Mouse (Mus musculus) heart, postnatal 0 days (tissue): ENCODE data around the gene Fstl4. TPM values are rescaled to one million over a fixed set of nuclear protein-coding genes. Genes with fewer than 3 reads are reported as not detected.
A peak's percentile ranks its signal among the peaks of the same experiment; 100 is the strongest.

Source experiments
- ATAC-seq: fragments of 200-750 bp; cut with Nextera tagmentation; 2 replicates; pipeline ENCODE4 v1.8.0; 2017; ENCODE audit warnings: low read depth, moderate number of reproducible peaks, moderate library complexity; ENCODE audit not compliant: insufficient read depth
- DNase-seq: peaks from one replicate; pipeline ENCODE4 v3.0.0-alpha.2; 2016; ENCODE audit warnings: low spot score
- H3K27ac ChIP-seq: fragments of 300-500 bp; sonication (generic); 2 replicates; pipeline ENCODE4 v1.5.1; 2014; ENCODE audit warnings: low read depth, mild to moderate bottlenecking
- H3K27me3 ChIP-seq: fragments of 300-500 bp; sonication (generic); 2 replicates; pipeline ENCODE4 v1.6.1; 2014; ENCODE audit warnings: low read length, mixed read lengths; ENCODE audit not compliant: control insufficient read depth, insufficient read depth
- H3K36me3 ChIP-seq: fragments of 300-500 bp; sonication (generic); replicated peaks from 2 replicates; pipeline ENCODE4 v1.6.1; 2014; ENCODE audit warnings: low read length, mixed read lengths; ENCODE audit not compliant: control insufficient read depth, insufficient read depth
- H3K4me1 ChIP-seq: fragments of 300-500 bp; sonication (generic); 2 replicates; pipeline ENCODE4 v1.6.1; 2014; ENCODE audit warnings: antibody characterized with exemption; ENCODE audit not compliant: control insufficient read depth, insufficient read depth
- H3K4me2 ChIP-seq: fragments of 300-500 bp; sonication (generic); 2 replicates; pipeline ENCODE4 v1.6.1; 2014; ENCODE audit warnings: low read depth, mild to moderate bottlenecking, low read length, moderate library complexity
- H3K4me3 ChIP-seq: fragments of 300-500 bp; sonication (generic); 2 replicates; pipeline ENCODE4 v1.5.1; 2014; ENCODE audit warnings: low read depth, low read length
- H3K9ac ChIP-seq: fragments of 300-500 bp; sonication (generic); replicated peaks from 2 replicates; pipeline ENCODE4 v1.6.1; 2014; ENCODE audit warnings: low read depth, low read length, mixed read lengths
- H3K9me3 ChIP-seq: fragments of 300-500 bp; sonication (generic); replicated peaks from 2 replicates; pipeline ENCODE4 v1.6.1; 2016; ENCODE audit warnings: low read length; ENCODE audit not compliant: control insufficient read depth
- CTCF ChIP-seq: IDR thresholded peaks from 2 replicates; pipeline ENCODE4 v1.5.1; 2016; ENCODE audit warnings: antibody characterized with exemption, control low read depth, low read depth
- EP300 ChIP-seq: IDR thresholded peaks from 2 replicates; pipeline ENCODE4 v1.6.1; 2016; ENCODE audit warnings: antibody characterized with exemption, low read depth
- WGBS: fragments of 180-500 bp; shearing (Covaris S2); extraction: QIAGEN DNeasy Blood & Tissue Kit; methylation state at CpG from one replicate; pipeline ENCODE4 v1.1.7; 2014; 5-methylcytosine and 5-hydroxymethylcytosine counted together
- polyA plus RNA-seq: library from polyadenylated mRNA; unstranded; fragments of >200 nt; fragmentation: Nextera tagmentation; extraction: Ambion mirVana; gene quantifications from 2 replicates; pipeline ENCODE4 v1.2.1, GENCODE M21; 2015
- total RNA-seq: library from RNA; depleted of rRNA; stranded (reverse); fragments of >200 nt; gene quantifications from 2 replicates; pipeline ENCODE4 v1.2.3, GENCODE M21; 2014; ENCODE audit warnings: low replicate concordance

The Fstl4 gene
- total and polyA plus RNA-seq, 2 experiments from 2014 or later = 6.3 to 9.4 TPM

DNA sequence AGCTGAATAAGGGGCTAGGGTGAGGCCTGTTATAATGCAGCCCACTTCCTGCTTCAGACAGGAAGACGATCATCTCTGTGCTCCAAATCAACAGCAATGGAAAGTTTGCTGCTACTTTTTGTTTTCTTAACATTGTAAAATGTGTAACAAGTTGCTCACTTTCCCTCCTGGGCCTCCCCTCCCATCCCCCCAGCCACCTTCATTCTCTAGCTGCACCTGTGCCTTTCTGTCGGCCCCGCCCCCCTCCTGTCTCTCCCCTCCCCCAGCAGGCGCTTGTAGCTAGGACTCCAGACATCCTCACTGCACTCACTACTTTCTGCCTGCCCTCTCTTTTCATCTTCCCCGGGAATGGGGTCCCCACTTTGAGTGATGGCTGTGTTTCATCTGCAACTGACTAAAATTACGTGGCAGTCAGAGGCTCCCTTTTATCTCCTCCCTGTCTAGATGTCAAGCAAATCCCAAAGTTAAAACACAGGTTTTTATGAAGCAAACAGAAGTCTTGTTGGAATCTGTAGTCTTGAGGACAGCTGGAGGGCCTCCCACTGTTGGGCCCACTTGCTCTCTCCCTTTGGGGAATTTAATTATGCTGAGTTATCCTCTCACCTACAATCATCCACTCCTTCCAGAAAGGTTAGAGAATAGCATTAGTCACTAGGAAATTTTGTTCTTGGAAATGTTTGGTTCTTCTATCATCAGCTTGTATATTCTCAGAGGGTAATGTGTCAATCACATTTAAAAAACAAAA is 122.3 kb downstream of the Fstl4 start:
- Histone ChIP-seq H3K27me3 (no peaks in the 10 kb centered on the region), H3K4me3 (no peak overlapping the region), H3K4me1 (0 out of 2 replicates have a peak, but pooled peaks cover 5% of the 10 kb centered on the region), H3K9ac (no peak overlapping the region), H3K27ac (peak overlapping the region; percentile 2; the same call in 1 of the 2 replicates), H3K4me2 (no peak overlapping the region), H3K36me3 (no peaks in the 10 kb centered on the region), H3K9me3 (no peaks in the 10 kb centered on the region)
- no peak for ATAC-seq
- WGBS = 31% methylated on average over 6 of the region's 6 CpGs
- no peak for TF ChIP-seq EP300
- no peak for TF ChIP-seq CTCF
- DNase-seq = no peak

DNA sequence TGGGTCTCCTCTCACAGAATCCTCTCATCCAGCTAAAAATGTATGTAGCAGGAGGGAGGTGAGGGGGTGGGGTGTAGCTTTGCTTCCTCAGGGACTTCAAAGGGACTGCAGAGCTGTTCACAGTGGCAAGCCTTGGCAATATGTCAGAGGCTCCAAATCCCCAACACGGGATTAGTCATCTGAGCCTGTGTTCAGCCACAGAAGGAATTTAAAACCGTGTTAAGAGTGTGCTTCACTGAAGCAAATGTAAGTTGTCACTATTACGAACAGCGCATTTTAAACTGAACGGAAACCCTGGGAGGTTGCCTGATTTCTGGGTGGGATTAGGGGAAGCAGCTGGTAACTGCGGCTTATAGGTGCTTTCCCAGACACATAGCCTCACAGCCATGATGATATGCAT is 123.7 kb downstream of the Fstl4 start:
- no peak for ATAC-seq
- no peak for TF ChIP-seq CTCF
- no peak for TF ChIP-seq EP300
- Histone ChIP-seq H3K9me3 (no peaks in the 10 kb centered on the region), H3K27ac (no peak overlapping the region), H3K4me1 (0 out of 2 replicates have a peak, but pooled peaks cover 5% of the 10 kb centered on the region), H3K4me2 (no peak overlapping the region), H3K4me3 (no peak overlapping the region), H3K27me3 (no peaks in the 10 kb centered on the region), H3K9ac (no peak overlapping the region), H3K36me3 (no peaks in the 10 kb centered on the region)
- no peak for DNase-seq
- WGBS = 43% methylated on average over 6 of the region's 6 CpGs

DNA sequence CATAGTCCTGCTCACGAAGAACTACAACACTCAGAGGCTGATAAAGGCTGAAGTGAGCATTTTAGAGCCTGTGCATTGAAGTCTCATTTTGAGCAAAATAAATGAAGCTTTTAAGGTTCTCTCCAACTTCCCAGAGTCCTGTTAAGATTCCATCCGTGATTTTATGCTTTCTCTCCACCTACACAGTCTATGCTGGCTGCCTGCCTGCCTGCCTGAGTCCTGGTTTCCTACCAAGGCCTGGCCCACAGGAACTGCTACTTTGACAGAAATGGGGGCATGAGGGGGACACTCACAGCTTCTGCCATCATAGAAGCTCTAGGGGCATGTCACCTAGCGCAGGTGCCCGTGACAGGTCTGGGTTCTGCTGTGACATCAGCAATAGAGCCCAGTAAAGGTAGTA is 125.1 kb downstream of the Fstl4 start:
- DNase-seq (no peak), ATAC-seq (no peak)
- Histone ChIP-seq H3K4me3 (no peak overlapping the region), H3K9ac (no peak overlapping the region), H3K27me3 (no peaks in the 10 kb centered on the region), H3K36me3 (no peaks in the 10 kb centered on the region), H3K4me2 (no peak overlapping the region), H3K27ac (no peak overlapping the region), H3K4me1 (no peaks in the 10 kb centered on the region), H3K9me3 (no peaks in the 10 kb centered on the region)
- 66% methylated on average over 4 of the region's 4 CpGs for WGBS
- TF ChIP-seq EP300 (no peak), CTCF (no peak)

DNA sequence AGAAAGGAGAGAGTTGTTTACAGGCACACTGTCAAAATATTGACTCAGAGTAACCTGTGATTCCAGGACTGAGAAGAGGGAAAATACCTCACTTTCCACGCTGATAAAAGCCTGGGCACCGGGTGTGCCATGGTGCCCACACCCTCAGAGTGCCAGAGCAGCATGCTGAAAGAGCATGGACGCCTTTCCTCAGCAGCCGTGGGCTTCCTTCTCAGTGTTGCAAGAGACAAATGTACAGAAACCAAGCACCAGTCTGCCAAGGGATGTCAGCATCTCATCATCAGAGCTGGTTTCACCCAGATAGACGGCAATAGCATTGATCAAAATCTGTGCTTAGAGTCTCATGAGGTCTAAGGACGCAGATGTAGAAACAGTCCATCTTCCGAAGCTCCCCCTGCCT is 125.7 kb downstream of the Fstl4 start:
- no peaks in the 10 kb centered on the region for H3K4me1 ChIP-seq
- no peak overlapping the region for H3K27ac ChIP-seq
- WGBS = 70% methylated on average over 7 of the region's 7 CpGs
- H3K9ac ChIP-seq = no peak overlapping the region
- H3K4me3 ChIP-seq = no peak overlapping the region
- TF ChIP-seq EP300 = no peak
- H3K9me3 ChIP-seq = no peaks in the 10 kb centered on the region
- no peaks in the 10 kb centered on the region for H3K27me3 ChIP-seq
- no peaks in the 10 kb centered on the region for H3K36me3 ChIP-seq
- DNase-seq = no peak
- H3K4me2 ChIP-seq = no peak overlapping the region
- no peak for ATAC-seq

DNA sequence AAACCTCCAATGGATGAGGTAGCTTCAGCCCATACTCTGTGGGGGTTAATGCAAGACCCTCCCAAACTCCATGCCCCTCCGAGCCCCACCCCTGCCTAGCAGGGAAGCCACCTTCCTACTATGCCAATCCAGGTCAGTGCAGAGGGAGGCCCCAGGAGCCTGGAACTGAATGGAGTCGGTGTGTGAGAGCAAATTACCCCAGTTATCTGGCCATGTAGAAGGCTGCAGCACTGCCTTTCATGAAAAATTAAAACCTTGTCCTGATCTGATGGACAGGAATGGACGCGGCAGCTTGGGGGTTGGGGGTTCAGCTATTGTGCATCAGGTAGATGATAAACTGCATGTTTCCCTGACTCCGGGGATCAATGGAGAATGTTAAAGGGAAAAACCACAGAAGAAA is 139.7 kb downstream of the Fstl4 start:
- ATAC-seq (no peak), DNase-seq (no peak)
- WGBS = 86% methylated on average over 5 of the region's 5 CpGs
- Histone ChIP-seq H3K9ac (no peak overlapping the region), H3K27ac (no peak overlapping the region), H3K36me3 (no peaks in the 10 kb centered on the region), H3K4me3 (no peak overlapping the region), H3K4me2 (no peak overlapping the region), H3K27me3 (no peaks in the 10 kb centered on the region), H3K4me1 (no peaks in the 10 kb centered on the region), H3K9me3 (no peaks in the 10 kb centered on the region)
- TF ChIP-seq CTCF (no peak), EP300 (no peak)

DNA sequence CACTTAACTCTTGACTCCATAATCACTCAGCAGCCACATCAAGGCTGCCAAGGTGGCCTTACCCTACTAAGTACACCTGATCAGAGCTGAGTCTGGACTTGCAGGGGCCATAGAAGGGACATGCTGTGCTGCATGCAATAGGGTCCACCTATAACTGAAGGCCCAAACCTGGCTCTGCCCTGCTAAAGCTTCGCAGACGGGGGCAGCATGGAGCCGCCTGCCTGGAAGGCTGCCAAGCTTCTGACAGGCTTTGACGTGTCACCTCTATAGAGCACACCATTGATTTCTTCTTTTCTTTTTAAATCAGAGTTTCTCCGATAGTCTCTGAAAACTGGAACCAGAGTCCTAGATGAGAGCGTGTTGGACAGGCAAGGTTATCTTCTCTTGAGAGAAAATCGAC is 146.4 kb downstream of the Fstl4 start:
- peak; percentile 75 for ATAC-seq
- no peak overlapping the region for H3K4me3 ChIP-seq
- H3K27ac ChIP-seq = no peak overlapping the region
- no peaks in the 10 kb centered on the region for H3K36me3 ChIP-seq
- DNase-seq = peak; percentile 41
- no peaks in the 10 kb centered on the region for H3K27me3 ChIP-seq
- H3K4me1 ChIP-seq = 0 out of 2 replicates have a peak, but pooled peaks cover 6% of the 10 kb centered on the region
- H3K9me3 ChIP-seq = no peaks in the 10 kb centered on the region
- 23% methylated on average over 7 of the region's 7 CpGs for WGBS
- H3K9ac ChIP-seq = no peak overlapping the region
- H3K4me2 ChIP-seq = no peak overlapping the region
- TF ChIP-seq CTCF = peak; percentile 34
- TF ChIP-seq EP300 = no peak
